Mouse (Mus musculus) bone marrow, adult 2 months (tissue): ENCODE data around the gene Akap12.

Source experiments
- CTCF ChIP-seq: fragments of 200-500 bp; IDR thresholded peaks from 2 replicates; pipeline ENCODE4 v1.5.1; 2011; ENCODE audit warnings: low read length, control low read depth; ENCODE audit not compliant: control insufficient read depth, insufficient read depth
- POLR2A ChIP-seq: fragments of 200-500 bp; IDR thresholded peaks from 2 replicates; pipeline ENCODE4 v1.6.1; 2011; ENCODE audit warnings: low read depth, mild to moderate bottlenecking, control low read depth, low read length, borderline replicate concordance; ENCODE audit not compliant: control insufficient read depth

GRCm38 (mm10) chr10:4341430-4341829 is 75.2 kb downstream of the Akap12 start:
- TF ChIP-seq CTCF (peak; percentile 59), POLR2A (no peak)
